ENCODE assay signal across 13 mouse cellular contexts in the genomic region with DNA sequence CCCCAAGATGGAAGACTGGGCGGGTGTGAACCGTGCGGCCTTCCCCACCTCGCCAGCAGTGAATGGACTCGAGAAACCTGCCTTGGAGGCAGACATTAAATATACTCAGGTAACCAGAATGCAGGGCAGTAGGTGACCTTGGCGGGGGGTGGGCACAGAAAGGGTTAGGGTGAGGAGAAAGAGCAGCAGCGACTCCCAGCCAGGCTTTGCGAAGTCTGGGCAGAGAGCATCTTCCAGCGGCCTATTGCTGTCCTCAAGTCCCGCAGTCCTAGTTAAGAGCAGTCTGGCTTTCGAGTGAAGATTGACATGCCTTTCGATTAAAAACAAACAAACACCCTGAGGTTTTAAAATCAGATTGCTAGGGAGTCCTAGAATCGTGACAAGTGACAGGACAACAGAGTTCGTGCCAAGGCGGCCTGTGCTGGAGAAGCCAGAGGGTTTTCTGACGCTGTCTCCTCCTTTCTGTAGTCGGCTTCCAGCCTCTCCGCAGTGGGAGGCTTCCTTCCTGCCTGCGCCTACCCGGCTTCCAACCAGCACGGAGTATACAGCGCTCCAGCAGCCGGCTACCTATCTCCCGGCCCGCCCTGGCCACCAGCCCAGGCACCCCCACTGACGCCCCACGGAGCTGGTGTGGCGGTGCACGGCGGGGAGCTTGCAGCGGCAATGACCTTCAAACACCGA. TPM values are rescaled to one million over a fixed set of nuclear protein-coding genes. Genes with fewer than 3 reads are reported as not detected.
A peak's percentile ranks its signal among the peaks of the same experiment; 100 is the strongest.
DNase-seq lines count a peak whose midpoint lies in the region; ATAC-seq lines count a peak whose summit lies in the region.
"Had no signal": no experiment of that assay in that cellular context is flagged by ENCODE, and none has a peak within 500 bp of the region (broad histone marks: within the 10 kb centered on the region; RNA-seq: fewer than 3 reads in every experiment).

No protein-coding gene starts in this region.

- H3K9ac ChIP-seq in hindbrain, embryonic 11.5 days (ENCODE audit: low read depth, low read length): no peak overlapping the region
- H3K9ac ChIP-seq in hindbrain, embryonic 14.5 days: no peak overlapping the region
- H3K9ac ChIP-seq in limb, embryonic 12.5 days (replicated peaks): no peak overlapping the region

- no peak overlapping the region for H3K27ac ChIP-seq in hindbrain, embryonic 11.5 days (ENCODE audit: low read depth, low read length)
- no peak overlapping the region for H3K27ac ChIP-seq in hindbrain, embryonic 14.5 days
- no peak overlapping the region for H3K27ac ChIP-seq in limb, embryonic 12.5 days

- no peak for ATAC-seq in hindbrain, embryonic 11.5 days (ENCODE audit: low FRiP score)
- ATAC-seq in hindbrain, embryonic 14.5 days (ENCODE audit: low FRiP score): no peak
- ATAC-seq in limb, embryonic 12.5 days (ENCODE audit: insufficient number of reproducible peaks, insufficient read depth, low FRiP score, low TSS enrichment, low read depth): no peak
- ATAC-seq: inflammation-experienced regulatory T-cells, adult 6 months had no signal

- no peaks in the 10 kb centered on the region for H3K9me3 ChIP-seq in hindbrain, embryonic 11.5 days (ENCODE audit: control insufficient read depth, low read length)
- H3K9me3 ChIP-seq in hindbrain, embryonic 14.5 days (ENCODE audit: control insufficient read depth, low read length): no peaks in the 10 kb centered on the region
- H3K9me3 ChIP-seq in limb, embryonic 12.5 days: no peaks in the 10 kb centered on the region

- H3K27me3 ChIP-seq in hindbrain, embryonic 11.5 days (ENCODE audit: control insufficient read depth, insufficient read depth, low read length): peaks cover 89% of the 10 kb centered on the region
- peaks cover 94% of the 10 kb centered on the region for H3K27me3 ChIP-seq in hindbrain, embryonic 14.5 days (ENCODE audit: control insufficient read depth, insufficient read depth, low read length)
- H3K27me3 ChIP-seq in limb, embryonic 12.5 days: peaks cover 92% of the 10 kb centered on the region

- peak; percentile 62 for DNase-seq in hindbrain, embryonic 11.5 days (ENCODE audit: low spot score)
- DNase-seq in hindbrain, embryonic 14.5 days (ENCODE audit: low spot score): no peak
- peak; percentile 41 for DNase-seq in ES-CJ7 (ENCODE audit: low read depth, low spot score)
- peak; percentile 58 for DNase-seq in embryo, embryonic 11 days
- DNase-seq in cerebellum, adult 9-11 months: no peak
- DNase-seq in cerebellum, adult 18-20 months: no peak
- DNase-seq in adrenal gland, postnatal 4 days (ENCODE audit: low spot score in 2 of 2): no peak
- DNase-seq: right cerebral cortex, postnatal 14 days; thymus, adult 18-20 months had no signal

- under 1% methylated on average over 32 of the region's 32 CpGs for WGBS in hindbrain, embryonic 11.5 days
- WGBS in hindbrain, embryonic 14.5 days: 1% methylated on average over 32 of the region's 32 CpGs
- WGBS in limb, embryonic 12.5 days: 1% methylated on average over 32 of the region's 32 CpGs

- H3K4me1 ChIP-seq in hindbrain, embryonic 11.5 days (replicated peaks; ENCODE audit: control insufficient read depth, insufficient read depth, low read length): 0 out of 2 replicates have a peak, but pooled peaks cover 4% of the 10 kb centered on the region
- H3K4me1 ChIP-seq in hindbrain, embryonic 14.5 days (replicated peaks; ENCODE audit: control insufficient read depth, insufficient read depth, low read length): no peaks in the 10 kb centered on the region
- H3K4me1 ChIP-seq in limb, embryonic 12.5 days (replicated peaks): peaks cover 11% of the 10 kb centered on the region

- H3K36me3 ChIP-seq in hindbrain, embryonic 11.5 days (ENCODE audit: control insufficient read depth, insufficient read depth, low read length): no peaks in the 10 kb centered on the region
- H3K36me3 ChIP-seq in hindbrain, embryonic 14.5 days (replicated peaks; ENCODE audit: control insufficient read depth, insufficient read depth): no peaks in the 10 kb centered on the region
- no peaks in the 10 kb centered on the region for H3K36me3 ChIP-seq in limb, embryonic 12.5 days
- H3K36me3 ChIP-seq: G1E had no signal

- H3K4me3 ChIP-seq in hindbrain, embryonic 11.5 days (ENCODE audit: low read depth, low read length): no peak overlapping the region
- H3K4me3 ChIP-seq in hindbrain, embryonic 14.5 days (replicated peaks; ENCODE audit: low read length): no peak overlapping the region
- H3K4me3 ChIP-seq in limb, embryonic 12.5 days (replicated peaks): no peak overlapping the region; the same call in 1 of the 2 replicates

- no peak overlapping the region for H3K4me2 ChIP-seq in hindbrain, embryonic 11.5 days (replicated peaks; ENCODE audit: low read depth, low read length)
- H3K4me2 ChIP-seq in hindbrain, embryonic 14.5 days (replicated peaks): no peak overlapping the region
- peak overlapping the region; percentile 24; the same call in 1 of the 2 replicates for H3K4me2 ChIP-seq in limb, embryonic 12.5 days

RNA-seq across cellular contexts. Expression of a gene that starts 6.3 kb away (rescaled TPM):
- 1.9 and 2.5 TPM in 2 replicates for polyA plus RNA-seq in hindbrain, embryonic 11.5 days (2014; fragmentation: Nextera tagmentation; extraction: Ambion mirVana)
- not detected in 2 replicates for polyA plus RNA-seq in hindbrain, embryonic 14.5 days (2014; fragmentation: Nextera tagmentation; extraction: Ambion mirVana)
- polyA plus RNA-seq in limb, embryonic 12.5 days (2016; fragmentation: Nextera tagmentation; extraction: Ambion mirVana): 0.76 and 1.9 TPM in 2 replicates
- total RNA-seq in adrenal gland, postnatal 4 days (2021): under 1 TPM in 1 of 2 experiments, not detected in 1; 0.62 TPM
- total RNA-seq: left cerebral cortex, postnatal 10 days had no signal
- polyA plus RNA-seq: G1E; inflammation-experienced regulatory T-cells, adult 6 months had no signal

Comparison
In these comparisons a context has a peak if more than half of its experiments do, and no peak if none do; other contexts are left out.
1. DNase-seq: peak in hindbrain, embryonic 11.5 days (single experiment), ES-CJ7 (single experiment) and embryo, embryonic 11 days (single experiment); none in hindbrain, embryonic 14.5 days (single experiment), cerebellum, adult 9-11 months (single experiment), cerebellum, adult 18-20 months (0 of 2) and adrenal gland, postnatal 4 days (0 of 2).